Mouse (Mus musculus) embryonic facial prominence, embryonic 12.5 days (tissue): Measurements from ENCODE around the gene Hltf. TPM values are rescaled to one million over a fixed set of nuclear protein-coding genes. Genes with fewer than 3 reads are reported as not detected.
"Not testable (repeated sequence)": the region's sequence is repeated elsewhere in the genome, so short reads cannot be mapped to it uniquely, and the experiment has no call there.

Source experiments
- ATAC-seq: fragments of 200-750 bp; cut with Nextera tagmentation; 2 replicates; pipeline ENCODE4 v1.8.0; 2017; ENCODE audit not compliant: insufficient number of reproducible peaks, insufficient read depth, low FRiP score, low TSS enrichment
- H3K27ac ChIP-seq: fragments of 300-500 bp; sonication (generic); 2 replicates; pipeline ENCODE4 v1.5.1; 2016; ENCODE audit warnings: mild to moderate bottlenecking
- H3K27me3 ChIP-seq: fragments of 300-500 bp; sonication (generic); 2 replicates; pipeline ENCODE4 v1.6.1; 2016; ENCODE audit warnings: mild to moderate bottlenecking, moderate library complexity
- H3K36me3 ChIP-seq: fragments of 300-500 bp; sonication (generic); 2 replicates; pipeline ENCODE4 v1.6.1; 2016; ENCODE audit warnings: mild to moderate bottlenecking
- H3K4me1 ChIP-seq: fragments of 300-500 bp; sonication (generic); 2 replicates; pipeline ENCODE4 v1.6.1; 2016
- H3K4me2 ChIP-seq: fragments of 300-500 bp; sonication (generic); replicated peaks from 2 replicates; pipeline ENCODE4 v1.6.1; 2016; ENCODE audit warnings: mild to moderate bottlenecking, moderate library complexity
- H3K4me3 ChIP-seq: fragments of 300-500 bp; sonication (generic); 2 replicates; pipeline ENCODE4 v1.5.1; 2016; ENCODE audit warnings: mild to moderate bottlenecking
- H3K9ac ChIP-seq: fragments of 300-500 bp; sonication (generic); 2 replicates; pipeline ENCODE4 v1.6.1; 2016; ENCODE audit warnings: mild to moderate bottlenecking, moderate library complexity
- H3K9me3 ChIP-seq: fragments of 300-500 bp; sonication (generic); 2 replicates; pipeline ENCODE4 v1.6.1; 2016; ENCODE audit warnings: mild to moderate bottlenecking, moderate library complexity
- WGBS: fragments of 180-500 bp; shearing (Covaris S2); methylation state at CpG from one replicate; pipeline ENCODE4 v1.1.7; 2016; 5-methylcytosine and 5-hydroxymethylcytosine counted together
- polyA plus RNA-seq: library from polyadenylated mRNA; unstranded; fragments of >200 nt; fragmentation: Nextera tagmentation; extraction: Ambion mirVana; gene quantifications from 2 replicates; pipeline ENCODE4 v1.2.1, GENCODE M21; 2016

The Hltf gene
- polyA plus RNA-seq, 1 experiment from 2014 or later, result 15.0 TPM

- Histone ChIP-seq H3K4me3 (peak overlapping the region; percentile 80), H3K27me3 (no peaks in the 10 kb centered on the region), H3K4me1 (no peaks in the 10 kb centered on the region), H3K27ac (no peak overlapping the region), H3K4me2 (peak overlapping the region; percentile 61), H3K9ac (peak overlapping the region; percentile 48), H3K9me3 (no peaks in the 10 kb centered on the region), H3K36me3 (no peaks in the 10 kb centered on the region)
- no peak for ATAC-seq
- 16% methylated on average over 10 of the region's 10 CpGs for WGBS
Measured at GRCm38 (mm10) chr3:20033761-20034718, 23.6 kb upstream of the Hltf start.

- H3K36me3 ChIP-seq, result no peaks in the 10 kb centered on the region
- ATAC-seq, result peak; percentile 100
- no peaks in the 10 kb centered on the region for H3K4me1 ChIP-seq
- H3K27ac ChIP-seq, result no peak within 1 kb of the TSS
- under 1% methylated on average over 47 of the region's 47 CpGs for WGBS
- peak within 1 kb of the TSS; percentile 80 for H3K4me3 ChIP-seq
- H3K27me3 ChIP-seq, result no peaks in the 10 kb centered on the region
- H3K9ac ChIP-seq, result peak within 1 kb of the TSS; percentile 48
- no peaks in the 10 kb centered on the region for H3K9me3 ChIP-seq
- H3K4me2 ChIP-seq, result peak within 1 kb of the TSS; percentile 61
Measured at GRCm38 (mm10) chr3:20034719-20035404, 22.7 kb upstream of the Hltf start, which contains the start of gene Hps3. Hps3 (minus strand) TSS chr3:20035315.

GRCm38 (mm10) chr3:20036069-20036468, 21.5 kb upstream of the Hltf start:
- no peak for ATAC-seq
- H3K36me3 ChIP-seq, result no peaks in the 10 kb centered on the region
- H3K9ac ChIP-seq, result no peak overlapping the region
- H3K4me1 ChIP-seq, result no peaks in the 10 kb centered on the region
- H3K27ac ChIP-seq, result no peak overlapping the region
- H3K4me2 ChIP-seq, result no peak overlapping the region
- 78% methylated on average over 4 of the region's 4 CpGs for WGBS
- no peaks in the 10 kb centered on the region for H3K27me3 ChIP-seq
- no peaks in the 10 kb centered on the region for H3K9me3 ChIP-seq
- H3K4me3 ChIP-seq, result no peak overlapping the region

GRCm38 (mm10) chr3:20041461-20041860, 16.1 kb upstream of the Hltf start:
- not testable (repeated sequence) for H3K4me2 ChIP-seq, H3K9me3 ChIP-seq, ATAC-seq, H3K27me3 ChIP-seq, H3K27ac ChIP-seq, H3K9ac ChIP-seq, H3K36me3 ChIP-seq, H3K4me1 ChIP-seq, H3K4me3 ChIP-seq
- WGBS, result 90% methylated on average over 7 of the region's 7 CpGs

DNA sequence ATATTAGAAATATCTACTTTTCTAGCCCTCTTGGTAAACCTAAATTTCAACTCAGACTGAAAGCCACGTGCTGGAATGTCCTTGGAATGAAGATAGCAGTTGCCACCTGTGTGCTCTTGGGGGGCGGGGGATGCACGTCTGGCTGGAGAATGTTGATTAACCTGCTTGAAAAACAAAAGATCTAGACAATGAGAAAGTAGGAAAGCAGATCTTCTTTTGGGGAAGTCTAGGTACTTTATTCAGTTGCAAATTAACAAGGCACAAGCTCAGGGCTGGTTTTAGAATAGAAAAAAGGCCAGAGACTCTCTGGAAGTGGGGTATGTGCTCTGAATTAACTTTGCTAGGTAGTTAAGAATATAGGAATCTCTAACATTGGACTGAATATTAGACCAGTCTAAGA, 12.9 kb upstream of the Hltf start:
- WGBS, result 69% methylated on average over 3 of the region's 3 CpGs
- H3K4me1 ChIP-seq, H3K9me3 ChIP-seq, H3K9ac ChIP-seq, H3K36me3 ChIP-seq, ATAC-seq, H3K27me3 ChIP-seq, H3K4me3 ChIP-seq, H3K4me2 ChIP-seq, H3K27ac ChIP-seq: not testable (repeated sequence)

- Histone ChIP-seq H3K9me3 (no peaks in the 10 kb centered on the region), H3K4me2 (peak overlapping the region; percentile 62), H3K9ac (peak overlapping the region; percentile 61), H3K4me1 (peaks cover 5% of the 10 kb centered on the region; the same call in 1 of the 2 replicates), H3K36me3 (peaks cover 3% of the 10 kb centered on the region; the same call in 1 of the 2 replicates), H3K27ac (no peak overlapping the region), H3K27me3 (no peaks in the 10 kb centered on the region), H3K4me3 (peak overlapping the region; percentile 86)
- WGBS, result 2% methylated on average over 6 of the region's 9 CpGs
- ATAC-seq, result no peak
Measured at GRCm38 (mm10) chr3:20058197-20058541, 558 bp downstream of the Hltf start.

DNA sequence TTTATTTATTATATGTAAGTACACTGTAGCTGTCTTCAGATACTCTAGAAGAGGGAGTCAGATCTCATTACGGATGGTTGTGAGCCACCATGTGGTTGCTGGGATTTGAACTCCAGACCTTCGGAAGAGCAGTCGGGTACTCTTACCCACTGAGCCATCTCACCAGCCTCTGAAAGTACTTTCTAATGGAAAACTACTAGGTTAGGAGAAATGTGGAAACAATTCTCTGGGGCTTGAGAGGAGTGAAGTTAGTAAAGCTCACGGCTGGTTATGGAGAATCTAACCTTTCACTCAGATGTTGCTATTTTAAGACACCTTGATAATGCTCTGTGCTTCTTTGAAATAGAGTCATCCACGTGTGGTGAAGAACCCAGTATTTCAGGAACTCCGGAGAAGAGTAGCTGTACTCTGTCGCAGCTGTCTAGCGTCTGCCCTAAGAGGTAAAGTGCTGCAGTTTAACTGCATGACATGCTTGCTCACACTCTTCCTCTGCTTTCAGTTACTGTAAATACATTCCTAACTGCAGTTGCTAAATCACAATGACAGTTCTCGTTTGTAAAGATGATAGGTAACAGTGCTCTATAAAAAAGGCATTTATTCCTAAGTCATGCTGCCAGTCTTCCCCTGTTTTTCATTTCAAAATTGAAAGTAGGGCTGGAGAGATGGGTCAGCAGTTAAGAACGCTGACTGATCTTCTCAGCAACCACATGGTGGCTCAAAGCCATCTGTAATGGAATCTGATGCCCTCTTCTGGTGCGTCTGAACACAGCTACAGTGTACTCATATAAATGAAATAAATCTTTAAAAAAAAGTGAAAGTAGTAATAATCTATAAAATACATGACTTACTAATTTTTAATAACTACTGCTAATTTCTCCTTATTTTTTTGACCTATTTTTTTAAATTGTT, 18.8 kb downstream of the Hltf start:
- whole genome bisulfite sequencing, result 79% methylated on average over 11 of the region's 11 CpGs
- Histone ChIP-seq H3K36me3 (peaks cover 9% of the 10 kb centered on the region; the same call in 1 of the 2 replicates), H3K4me1 (no peaks in the 10 kb centered on the region), H3K9me3 (no peaks in the 10 kb centered on the region), H3K27me3 (no peaks in the 10 kb centered on the region), H3K4me2 (no peak overlapping the region), H3K4me3 (no peak overlapping the region), H3K9ac (no peak overlapping the region), H3K27ac (no peak overlapping the region)
- ATAC-seq, result no peak

DNA sequence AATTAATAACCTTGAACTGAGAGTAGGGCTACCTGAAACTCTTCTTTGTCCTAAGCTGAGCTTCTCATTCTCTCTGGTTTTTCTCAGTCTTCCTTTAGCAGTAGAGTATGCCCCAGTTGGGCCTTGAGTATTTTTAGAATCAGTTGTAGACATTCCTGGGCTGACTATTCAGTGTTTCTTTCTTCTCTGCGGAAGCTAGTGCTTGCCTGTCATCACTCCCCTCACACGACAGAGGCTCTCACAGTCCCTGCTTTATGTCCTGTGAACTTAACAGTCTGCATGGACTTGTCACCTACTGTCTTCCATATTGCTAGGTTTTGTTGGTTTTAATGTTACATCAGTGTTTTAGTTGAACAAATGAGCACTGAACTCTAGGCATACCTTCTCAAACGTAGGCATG, 24.6 kb downstream of the Hltf start:
- Histone ChIP-seq H3K36me3 (peaks cover 3% of the 10 kb centered on the region; the same call in 1 of the 2 replicates), H3K27ac (no peak overlapping the region), H3K9me3 (no peaks in the 10 kb centered on the region), H3K9ac (no peak overlapping the region), H3K4me3 (no peak overlapping the region), H3K4me1 (no peaks in the 10 kb centered on the region), H3K4me2 (no peak overlapping the region), H3K27me3 (no peaks in the 10 kb centered on the region)
- ATAC-seq, result no peak
- WGBS, result 74% methylated on average over 3 of the region's 3 CpGs

- Histone ChIP-seq H3K4me3 (no peak overlapping the region), H3K4me1 (no peaks in the 10 kb centered on the region), H3K4me2 (no peak overlapping the region), H3K36me3 (no peaks in the 10 kb centered on the region), H3K27ac (no peak overlapping the region), H3K27me3 (no peaks in the 10 kb centered on the region), H3K9me3 (no peaks in the 10 kb centered on the region), H3K9ac (no peak overlapping the region)
- 73% methylated on average over 3 of the region's 3 CpGs for WGBS
- no peak for ATAC-seq
Measured at GRCm38 (mm10) chr3:20103830-20104229, 46.2 kb downstream of the Hltf start.

DNA sequence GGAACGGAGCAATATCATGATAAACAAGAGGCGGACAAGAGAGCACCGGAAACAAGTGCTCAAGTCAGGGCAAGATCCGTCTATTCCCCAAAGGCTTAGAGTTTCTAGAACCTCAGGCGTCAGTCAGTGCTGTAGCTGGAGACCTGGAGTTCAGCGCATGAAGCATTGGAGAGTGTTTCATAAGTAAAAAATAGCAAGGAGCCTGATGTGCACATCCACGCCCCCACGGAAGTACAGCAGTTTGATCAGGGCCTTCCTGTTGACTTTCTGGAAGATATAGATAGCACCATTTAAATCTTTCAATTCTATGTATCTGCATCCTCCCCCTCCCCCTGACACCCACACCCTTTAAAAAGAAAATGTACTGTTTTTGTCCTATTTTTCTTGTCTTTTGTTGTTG, 46.7 kb downstream of the Hltf start:
- H3K27me3 ChIP-seq, result no peaks in the 10 kb centered on the region
- no peak for ATAC-seq
- no peak overlapping the region for H3K4me3 ChIP-seq
- H3K4me2 ChIP-seq, result no peak overlapping the region
- H3K36me3 ChIP-seq, result no peaks in the 10 kb centered on the region
- H3K4me1 ChIP-seq, result no peaks in the 10 kb centered on the region
- 88% methylated on average over 8 of the region's 8 CpGs for WGBS
- no peaks in the 10 kb centered on the region for H3K9me3 ChIP-seq
- H3K27ac ChIP-seq, result no peak overlapping the region
- H3K9ac ChIP-seq, result no peak overlapping the region

- no peak overlapping the region for H3K4me3 ChIP-seq
- WGBS, result 83% methylated on average over 2 of the region's 2 CpGs
- no peak overlapping the region for H3K9ac ChIP-seq
- H3K36me3 ChIP-seq, result no peaks in the 10 kb centered on the region
- no peak for ATAC-seq
- no peaks in the 10 kb centered on the region for H3K4me1 ChIP-seq
- no peaks in the 10 kb centered on the region for H3K27me3 ChIP-seq
- H3K27ac ChIP-seq, result no peak overlapping the region
- H3K4me2 ChIP-seq, result no peak overlapping the region
- no peaks in the 10 kb centered on the region for H3K9me3 ChIP-seq
Measured at GRCm38 (mm10) chr3:20104776-20105175, 47.2 kb downstream of the Hltf start.
